Mouse (Mus musculus) C2C12 (cell line): ENCODE measurements at regions not wholly inside any gene's neighbourhood (a gene's known extent, or its start where the extent isn't known, plus 50 kb on each side); places are given as distances from the start of the nearest gene placed in this dataset.

ENCODE experiments used
- CTCF ChIP-seq: IDR thresholded peaks from one replicate; pipeline ENCODE4 v1.5.1; 2011; ENCODE audit not compliant: control insufficient read depth, insufficient read depth, insufficient read length
- FOSL1 ChIP-seq: IDR thresholded peaks from one replicate; pipeline ENCODE4 v1.8.0; 2011; ENCODE audit warnings: mild to moderate bottlenecking, low read length; ENCODE audit not compliant: poor library complexity, insufficient read depth, severe bottlenecking
- MYOD1 ChIP-seq: IDR thresholded peaks from one replicate; pipeline ENCODE4 v1.6.1; 2011; ENCODE audit warnings: low read depth; ENCODE audit not compliant: control insufficient read depth, insufficient read length
- MYOG ChIP-seq: IDR thresholded peaks from one replicate; pipeline ENCODE4 v1.6.1; 2011; ENCODE audit not compliant: control insufficient read depth, insufficient read length; ENCODE audit errors: extremely low read depth
- USF1 ChIP-seq: IDR thresholded peaks from one replicate; pipeline ENCODE4 v1.6.1; 2011; ENCODE audit warnings: low read depth, mild to moderate bottlenecking, control low read depth, moderate library complexity

DNA sequence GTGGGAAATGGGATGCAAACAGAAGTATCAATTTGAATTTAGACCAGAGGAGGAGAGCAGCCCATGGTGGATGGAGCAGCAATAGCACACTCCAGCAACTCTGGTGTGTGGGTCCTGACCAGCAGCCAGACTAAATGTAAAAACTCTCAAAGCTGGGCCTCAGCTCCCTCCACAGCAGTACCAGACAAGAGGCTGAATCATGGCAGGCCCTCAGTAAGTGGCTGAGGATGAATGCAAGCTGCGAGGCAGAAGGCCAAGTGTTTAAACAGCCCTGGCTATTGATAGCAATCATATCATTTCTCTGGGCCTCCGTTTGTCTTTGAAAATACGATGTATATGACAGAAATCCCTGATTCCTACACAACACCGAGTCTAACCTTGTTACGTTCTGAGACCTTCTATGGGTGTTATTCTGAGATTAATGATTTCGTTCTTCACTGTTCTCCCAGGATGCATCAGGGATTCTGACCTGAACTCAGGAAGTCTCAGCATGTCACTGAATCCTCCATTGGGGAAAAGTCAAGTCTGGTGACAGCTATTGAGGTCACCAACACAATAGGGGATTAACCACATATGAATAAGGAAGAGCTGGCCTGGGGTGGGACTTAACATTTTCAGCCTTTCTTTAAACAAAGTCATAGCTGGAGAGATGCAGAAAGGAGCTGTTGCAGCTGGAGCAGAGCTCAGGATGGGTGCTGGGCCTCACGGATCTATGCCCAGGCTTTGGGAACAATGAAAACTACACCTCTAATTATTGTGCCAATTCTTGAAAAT, 124.8 kb downstream of the Spata18 start:
- TF ChIP-seq CTCF (no peak), MYOD1 (no peak), USF1 (no peak), MYOG (no peak), FOSL1 (no peak)
